Mouse (Mus musculus) megakaryocyte, adult 5-6 weeks (primary cell): ENCODE measurements around the gene Mindy3. TPM values are rescaled to one million over a fixed set of nuclear protein-coding genes. Genes with fewer than 3 reads are reported as not detected.
A peak's percentile ranks its signal among the peaks of the same experiment; 100 is the strongest.

ENCODE experiments used
- ATAC-seq: 2 replicates; pipeline ENCODE4 v1.8.0; 2016; ENCODE audit warnings: mild to moderate bottlenecking, inconsistent platforms; ENCODE audit not compliant: poor library complexity, severe bottlenecking
- total RNA-seq, 2 experiments: library from RNA; stranded (forward) in 1 of 2; stranded (reverse) in 1 of 2; fragments of 153-499, 151-499 nt in 1 of 2; fragments of 221-1000, 200-1000 nt in 1 of 2; gene quantifications; 2 replicates each; pipeline versions ENCODE4 v1.2.3 to v1.2.4; 2015 to 2017

Mindy3 gene
- total RNA-seq, 2 experiments from 2014 or later = 35.3 to 82.3 TPM

DNA sequence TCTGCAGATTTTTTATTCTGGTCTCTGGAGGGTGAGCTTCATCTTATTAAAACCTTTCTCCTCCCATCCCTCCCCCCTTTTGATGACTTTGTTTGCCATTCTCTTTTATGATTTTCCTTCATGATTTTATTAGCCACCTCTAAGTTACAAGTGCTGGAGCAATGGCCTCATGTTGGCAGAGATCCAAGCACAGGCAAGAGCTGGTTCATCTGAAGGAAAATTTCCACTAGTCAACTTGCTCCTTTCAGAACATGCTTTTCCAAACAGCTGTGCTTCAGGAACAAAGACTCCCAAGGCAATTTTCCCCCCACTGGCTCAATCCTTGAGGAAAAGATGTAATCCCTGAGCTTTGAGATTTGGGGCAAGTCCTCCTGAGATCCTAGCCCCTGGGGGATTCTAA is 112.0 kb downstream of the Mindy3 start:
- no peak for ATAC-seq

DNA sequence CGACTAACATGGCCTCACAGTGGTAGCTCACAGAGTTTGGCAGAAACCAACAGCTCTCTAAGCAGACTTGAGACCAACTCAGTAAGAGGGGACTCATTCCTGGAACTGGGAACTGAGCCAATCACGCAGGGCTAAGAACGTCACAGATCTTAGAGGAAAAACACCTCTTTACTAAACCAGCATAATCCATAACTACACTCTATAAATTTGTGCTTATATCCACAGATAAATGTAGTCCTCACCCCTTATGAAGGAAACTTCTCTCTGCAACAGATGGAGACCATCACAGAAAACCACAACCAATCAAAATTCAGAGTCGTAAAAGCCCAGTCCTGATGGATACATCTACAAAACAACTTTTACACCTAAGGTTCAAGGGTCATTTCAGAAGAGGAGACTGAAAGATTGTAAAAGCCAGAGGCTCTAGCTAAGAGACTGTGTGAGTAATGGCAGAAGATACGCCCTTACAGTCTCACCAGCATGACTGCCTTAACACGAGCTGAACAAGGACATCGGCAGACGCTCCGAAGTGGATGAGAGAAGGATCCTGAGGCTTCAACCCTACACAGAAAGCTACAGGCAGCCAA is 114.1 kb downstream of the Mindy3 start:
- no peak for ATAC-seq

DNA sequence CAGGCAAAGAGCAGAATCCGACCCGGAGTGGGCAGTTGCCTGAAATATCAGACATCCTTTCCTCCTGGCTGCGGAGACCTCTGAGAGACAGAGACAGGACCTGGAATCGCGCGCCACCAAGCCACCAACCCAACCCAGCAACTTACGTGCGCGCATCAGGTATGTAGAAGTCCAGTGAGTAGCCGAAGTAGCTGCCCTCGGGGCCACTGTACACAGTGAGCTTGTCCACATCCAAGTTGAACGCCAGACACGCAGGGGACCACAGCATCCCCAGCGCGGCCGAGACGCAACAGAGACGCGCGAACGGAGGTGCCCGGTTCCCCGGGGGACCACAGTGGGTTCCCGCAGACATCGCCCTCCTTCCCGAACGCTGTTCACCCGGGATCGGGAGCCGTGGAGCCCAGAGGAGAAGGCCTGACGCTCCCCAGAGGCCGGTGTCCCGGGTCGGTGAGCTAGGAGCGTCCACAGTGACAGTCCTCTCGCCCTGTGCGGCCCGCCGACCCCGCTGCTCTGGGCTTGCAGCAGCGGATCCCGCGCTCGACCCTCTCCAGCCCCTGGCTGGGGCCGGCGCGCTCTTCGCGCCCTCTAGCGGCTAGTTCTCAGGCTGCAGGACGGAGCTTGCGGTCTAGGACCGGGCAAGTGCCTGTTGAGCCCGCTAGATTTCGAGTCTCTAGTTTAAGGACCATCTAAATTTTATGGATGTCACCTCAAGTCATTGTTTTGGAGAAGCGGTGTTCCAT is 117.7 kb downstream of the Mindy3 start, which contains the start of gene Itga8:
Gene Itga8, minus strand, starts transcription at position 492 of the 740 bp plus-strand sequence.
- ATAC-seq = peak; percentile 96

DNA sequence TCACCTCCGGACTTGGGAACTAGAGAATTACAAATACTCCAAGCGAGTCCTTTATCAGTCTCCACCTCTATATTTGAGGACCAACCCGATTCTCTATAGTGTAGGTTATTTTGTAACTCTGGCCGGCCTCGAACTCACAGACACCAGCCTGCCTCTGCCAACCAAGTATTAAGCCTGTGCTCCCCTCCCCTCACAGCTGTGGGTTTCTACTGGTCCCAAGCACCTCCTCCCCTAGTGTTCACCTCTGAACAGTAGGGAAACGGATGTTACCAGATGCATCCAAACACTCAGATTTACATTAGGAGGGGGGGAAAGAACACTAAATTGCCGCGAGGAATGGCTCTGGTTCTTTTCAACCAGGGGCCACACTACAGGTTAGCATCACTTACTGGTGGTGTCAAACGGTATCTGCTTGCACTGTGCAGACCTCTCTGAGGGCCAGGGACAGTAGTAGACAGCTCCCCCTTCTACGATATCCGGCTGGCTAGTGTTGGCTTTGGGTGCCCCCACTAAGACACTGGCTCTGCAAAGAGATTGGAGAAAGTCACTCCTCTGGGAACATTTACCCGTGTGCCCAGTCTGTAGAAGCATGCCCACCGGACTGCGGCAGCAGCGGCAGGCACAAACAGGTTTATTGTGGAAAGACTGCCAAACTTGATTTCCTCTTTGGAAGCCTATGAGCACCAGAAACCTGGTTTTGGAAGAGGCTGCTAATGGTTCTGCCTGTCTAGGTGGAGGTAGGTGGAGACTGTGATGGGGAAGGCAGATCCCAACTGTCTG is 118.6 kb downstream of the Mindy3 start:
- ATAC-seq = no peak

DNA sequence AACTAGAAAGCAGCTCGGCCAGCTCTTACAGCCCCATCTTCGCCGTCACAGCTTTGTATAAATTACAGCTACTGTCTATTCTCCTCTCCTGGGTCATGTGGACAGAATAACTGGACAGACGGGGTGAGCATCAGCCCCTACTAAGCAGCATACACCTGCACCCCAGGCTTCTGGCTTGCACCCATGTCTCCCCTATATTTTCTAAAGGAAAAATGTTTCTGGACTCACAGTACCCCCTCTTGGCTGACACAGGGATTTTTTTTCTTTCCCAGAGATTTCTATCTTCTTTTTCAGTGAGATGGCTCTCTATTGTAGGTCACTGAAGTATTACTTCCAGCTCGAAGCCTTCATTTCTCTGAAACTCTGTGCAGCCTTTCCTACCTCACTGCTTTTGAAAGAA is 122.0 kb downstream of the Mindy3 start:
- no peak for ATAC-seq

Other genes starting within 250 kb of the Mindy3 start
- gene Itga8, start 117.5 kb downstream of the Mindy3 start, total RNA-seq (2015) = 8.3 and 11.4 TPM in 2 replicates
- gene Itga8, start 117.5 kb downstream of the Mindy3 start, total RNA-seq (2017) = 8.9 and 15.0 TPM in 2 replicates